ENCODE assay signal across 11 mouse cellular contexts in genomic region chr12:79865179-79865552, GRCm38 (mm10).
DNase-seq lines count a peak whose midpoint lies in the region; ATAC-seq lines count a peak whose summit lies in the region.
"Had no signal": no experiment of that assay in that cellular context is flagged by ENCODE, and none has a peak within 500 bp of the region (broad histone marks: within the 10 kb centered on the region; RNA-seq: fewer than 3 reads in every experiment).

No protein-coding gene starts in this region.

- no peaks in the 10 kb centered on the region for H3K36me3 ChIP-seq in heart, embryonic 11.5 days (ENCODE audit: control insufficient read depth, insufficient read depth, low read length)
- H3K36me3 ChIP-seq in heart, embryonic 10.5 days, result 0 out of 2 replicates have a peak, but pooled peaks cover 2% of the 10 kb centered on the region
- H3K36me3 ChIP-seq in stomach, embryonic 16.5 days (ENCODE audit: control insufficient read depth, insufficient read depth, low read length), result no peaks in the 10 kb centered on the region

- WGBS in heart, embryonic 11.5 days (ENCODE audit: insufficient replicate concordance), result 52% methylated on average over 6 of the region's 6 CpGs
- 66% methylated on average over 6 of the region's 6 CpGs for WGBS in heart, embryonic 10.5 days
- 56% methylated on average over 6 of the region's 6 CpGs for WGBS in stomach, embryonic 16.5 days

- H3K4me2 ChIP-seq in heart, embryonic 11.5 days, result no peak overlapping the region
- no peak overlapping the region for H3K4me2 ChIP-seq in stomach, embryonic 16.5 days (ENCODE audit: low read depth, low read length)
- H3K4me2 ChIP-seq: midbrain, embryonic 11.5 days had no signal

- ATAC-seq in heart, embryonic 11.5 days (replicated peaks; ENCODE audit: insufficient number of reproducible peaks, low FRiP score, low TSS enrichment), result no peak
- ATAC-seq in stomach, embryonic 16.5 days (ENCODE audit: insufficient read depth, low FRiP score), result no peak
- no peak for ATAC-seq in erythroid progenitor cell, adult 5-6 weeks (replicated peaks; ENCODE audit: low FRiP score, poor library complexity, severe bottlenecking)

- H3K9ac ChIP-seq in heart, embryonic 11.5 days (ENCODE audit: low read depth, low read length), result no peak overlapping the region
- no peak overlapping the region for H3K9ac ChIP-seq in stomach, embryonic 16.5 days (ENCODE audit: low read length)

- H3K27ac ChIP-seq in heart, embryonic 11.5 days (ENCODE audit: low read depth, low read length), result no peak overlapping the region
- H3K27ac ChIP-seq in heart, embryonic 10.5 days, result peak overlapping the region; percentile 19; the same call in 1 of the 2 replicates
- H3K27ac ChIP-seq in stomach, embryonic 16.5 days (ENCODE audit: low read length), result peak overlapping the region; percentile 14

- peaks cover 5% of the 10 kb centered on the region for H3K4me1 ChIP-seq in heart, embryonic 11.5 days (ENCODE audit: control insufficient read depth, insufficient read depth, low read length)
- H3K4me1 ChIP-seq in heart, embryonic 10.5 days, result peaks cover 21% of the 10 kb centered on the region
- peaks cover 13% of the 10 kb centered on the region for H3K4me1 ChIP-seq in stomach, embryonic 16.5 days (ENCODE audit: control insufficient read depth, insufficient read depth, low read length)

- H3K9me3 ChIP-seq in heart, embryonic 11.5 days (replicated peaks; ENCODE audit: control insufficient read depth, low read length), result no peaks in the 10 kb centered on the region; the same call in 1 of the 2 replicates
- no peaks in the 10 kb centered on the region for H3K9me3 ChIP-seq in heart, embryonic 10.5 days
- H3K9me3 ChIP-seq in stomach, embryonic 16.5 days (replicated peaks; ENCODE audit: control insufficient read depth, low read length), result no peaks in the 10 kb centered on the region

- peak; percentile 99 for DNase-seq in heart, adult 11 months
- peak; percentile 21 for DNase-seq in urinary bladder, adult 2 months (ENCODE audit: low spot score)
- DNase-seq in urinary bladder, adult 18-20 months (ENCODE audit: low spot score in 2 of 2), result no peak
- DNase-seq in heart, embryonic 10.5 days (ENCODE audit: low spot score), result no peak
- DNase-seq in embryo, embryonic 10.5 days (ENCODE audit: low spot score), result no peak
- DNase-seq: kidney, postnatal 14 days had no signal

- no peak overlapping the region for H3K4me3 ChIP-seq in heart, embryonic 11.5 days (ENCODE audit: low read depth, low read length)
- no peak overlapping the region for H3K4me3 ChIP-seq in heart, embryonic 10.5 days
- H3K4me3 ChIP-seq in stomach, embryonic 16.5 days (replicated peaks; ENCODE audit: low read length), result no peak overlapping the region
- H3K4me3 ChIP-seq: erythroblast, embryonic 14.5 days had no signal

- H3K27me3 ChIP-seq in heart, embryonic 11.5 days (ENCODE audit: control insufficient read depth, insufficient read depth, low read length), result no peaks in the 10 kb centered on the region
- H3K27me3 ChIP-seq in heart, embryonic 10.5 days (ENCODE audit: insufficient read depth, poor library complexity, severe bottlenecking), result no peaks in the 10 kb centered on the region
- no peaks in the 10 kb centered on the region for H3K27me3 ChIP-seq in stomach, embryonic 16.5 days (ENCODE audit: control insufficient read depth, insufficient read depth, low read length)

Comparison
In these comparisons a context has a peak if more than half of its experiments do, and no peak if none do; other contexts are left out.
1. DNase-seq: peak in heart, adult 11 months (single experiment) and urinary bladder, adult 2 months (single experiment); none in urinary bladder, adult 18-20 months (0 of 2), heart, embryonic 10.5 days (single experiment) and embryo, embryonic 10.5 days (single experiment).